Mouse (Mus musculus): ENCODE results near the gene Lrrc9. TPM values are rescaled to one million over a fixed set of nuclear protein-coding genes. Genes with fewer than 3 reads are reported as not detected.

Lrrc9 gene
- polyA plus RNA-seq, 1 experiment from 2014 or later: 0.22 TPM

DNA sequence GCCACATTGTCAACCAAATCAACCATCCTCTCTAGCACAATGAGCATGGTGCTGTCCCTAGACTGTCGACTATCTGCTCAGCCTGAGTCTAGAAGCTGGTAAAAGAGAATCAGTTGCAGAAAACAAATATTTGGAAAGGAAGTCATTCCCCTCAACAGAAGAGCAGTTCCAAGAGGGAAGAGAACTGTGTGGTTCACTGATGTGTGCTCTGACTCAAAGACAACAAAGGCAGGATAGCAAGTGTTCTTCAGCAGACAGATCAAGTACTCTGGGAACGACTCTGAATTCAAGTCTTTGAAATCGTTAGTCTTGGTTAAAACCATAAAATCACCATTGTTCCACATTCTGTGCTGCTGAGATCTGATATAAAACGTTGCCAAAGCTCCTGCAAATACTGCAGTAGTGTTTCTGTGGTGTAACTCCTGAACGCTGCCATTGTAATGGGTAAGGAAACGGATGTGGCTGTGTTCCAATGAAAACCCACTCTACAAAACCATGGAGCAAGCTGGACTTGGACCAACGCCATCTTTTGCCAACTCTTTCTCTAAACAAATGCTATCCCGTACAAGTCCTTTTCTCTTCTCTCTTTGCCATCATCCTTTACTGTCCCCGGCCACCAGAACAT lies 8.3 kb upstream of the Lrrc9 start:
- no peaks in the 10 kb centered on the region for H3K27me3 ChIP-seq (replicated peaks)
- ATAC-seq (ENCODE audit: insufficient read depth, low FRiP score, low read depth): no peak
- no peak overlapping the region for H3K4me2 ChIP-seq
- no peaks in the 10 kb centered on the region for H3K36me3 ChIP-seq
- WGBS: 69% methylated on average over 9 of the region's 9 CpGs
- no peaks in the 10 kb centered on the region for H3K9me3 ChIP-seq
- H3K9ac ChIP-seq: no peak overlapping the region
- H3K4me1 ChIP-seq: no peaks in the 10 kb centered on the region
- no peak overlapping the region for H3K27ac ChIP-seq
- no peak overlapping the region for H3K4me3 ChIP-seq (replicated peaks)

DNA sequence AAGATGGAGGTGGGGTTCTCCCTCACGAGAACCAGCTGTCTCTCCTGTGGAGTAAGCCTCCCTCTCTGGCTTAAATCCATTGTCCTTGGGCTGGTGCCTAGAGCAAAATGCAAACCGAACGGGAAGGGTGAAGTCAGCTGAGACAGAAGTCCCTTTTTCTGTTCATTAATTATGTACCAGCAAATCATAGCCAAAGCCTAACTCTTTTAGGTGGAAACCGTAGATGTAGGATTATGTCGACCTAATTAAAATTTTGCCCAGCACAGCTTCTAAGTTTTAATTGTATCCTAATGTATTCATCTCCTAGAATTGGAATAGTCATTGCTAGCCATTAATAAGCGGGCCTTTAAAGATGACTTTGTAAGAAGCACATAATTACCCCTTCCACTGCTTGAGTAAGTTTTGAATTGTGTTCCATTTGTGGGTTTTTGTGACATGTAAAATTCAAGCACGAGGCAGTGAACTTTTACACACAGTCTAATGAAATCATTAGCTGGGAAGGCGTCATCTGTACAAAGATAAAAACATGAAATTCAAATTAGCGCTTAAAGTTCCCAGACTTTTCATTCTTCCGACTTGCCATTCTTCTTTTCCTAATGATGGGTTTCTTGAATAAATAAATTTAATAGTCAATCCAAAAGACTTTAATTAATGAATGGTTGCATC lies 3.9 kb upstream of the Lrrc9 start:
- Histone ChIP-seq H3K4me2 (no peak overlapping the region), H3K27me3 (replicated peaks) (no peaks in the 10 kb centered on the region), H3K9ac (no peak overlapping the region), H3K36me3 (no peaks in the 10 kb centered on the region), H3K4me1 (0 out of 2 replicates have a peak, but pooled peaks cover 6% of the 10 kb centered on the region), H3K9me3 (no peaks in the 10 kb centered on the region), H3K27ac (no peak overlapping the region), H3K4me3 (replicated peaks) (no peak overlapping the region)
- no peak for ATAC-seq (ENCODE audit: insufficient read depth, low FRiP score, low read depth)
- WGBS: 75% methylated on average over 10 of the region's 10 CpGs

DNA sequence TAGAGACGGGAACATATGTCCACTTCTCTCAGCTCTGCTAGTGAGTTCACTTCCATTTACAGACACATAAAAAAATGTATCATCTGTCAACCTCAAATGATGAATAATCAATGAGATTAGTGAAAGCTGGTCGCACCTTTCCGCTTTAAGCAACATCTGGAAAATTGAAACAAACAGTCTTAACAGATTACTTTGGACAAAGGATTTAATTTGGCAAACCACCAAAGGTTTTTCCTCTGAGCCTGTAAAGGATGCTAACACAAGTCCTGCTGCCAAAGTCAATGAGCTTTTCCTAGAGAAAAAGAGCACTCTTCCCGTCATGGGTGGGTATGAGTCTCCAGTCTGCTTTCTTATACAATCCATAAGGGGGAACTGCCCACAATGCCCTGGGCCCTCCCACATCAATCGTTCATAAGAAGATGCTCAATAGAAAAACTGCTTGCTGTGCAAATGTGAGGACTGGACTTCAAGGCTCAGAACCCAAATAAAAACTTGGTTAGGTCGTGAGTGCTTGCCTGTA lies 2.6 kb upstream of the Lrrc9 start:
- Histone ChIP-seq H3K4me1 (0 out of 2 replicates have a peak, but pooled peaks cover 6% of the 10 kb centered on the region), H3K27me3 (replicated peaks) (no peaks in the 10 kb centered on the region), H3K4me2 (no peak overlapping the region), H3K9me3 (no peaks in the 10 kb centered on the region), H3K36me3 (no peaks in the 10 kb centered on the region), H3K27ac (no peak overlapping the region), H3K4me3 (replicated peaks) (no peak overlapping the region), H3K9ac (no peak overlapping the region)
- 55% methylated on average over 6 of the region's 6 CpGs for WGBS
- no peak for ATAC-seq (ENCODE audit: insufficient read depth, low FRiP score, low read depth)

DNA sequence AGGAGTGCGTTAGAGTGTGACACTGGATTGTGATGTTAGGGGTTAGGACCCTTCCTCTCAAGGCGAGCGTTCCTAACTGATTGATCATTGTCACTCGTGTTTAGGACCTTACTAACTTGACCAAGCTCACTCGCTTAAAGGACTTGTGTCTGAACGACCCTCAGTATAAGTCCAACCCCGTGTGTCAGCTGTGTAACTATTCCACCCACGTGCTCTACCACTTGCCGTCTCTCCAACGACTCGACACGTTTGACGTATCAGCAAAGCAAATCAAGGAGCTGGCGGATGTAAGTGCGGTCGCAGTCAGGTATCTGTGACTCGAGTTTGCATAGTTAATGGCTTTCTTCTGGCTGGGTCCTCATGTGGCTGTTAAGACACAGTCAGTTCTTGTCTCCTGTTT lies 12.3 kb downstream of the Lrrc9 start:
- 72% methylated on average over 17 of the region's 17 CpGs for WGBS
- Histone ChIP-seq H3K4me1 (no peaks in the 10 kb centered on the region), H3K27ac (no peak overlapping the region), H3K9me3 (no peaks in the 10 kb centered on the region), H3K4me3 (replicated peaks) (no peak overlapping the region), H3K9ac (no peak overlapping the region), H3K27me3 (replicated peaks) (no peaks in the 10 kb centered on the region), H3K4me2 (no peak overlapping the region), H3K36me3 (no peaks in the 10 kb centered on the region)
- ATAC-seq (ENCODE audit: insufficient read depth, low FRiP score, low read depth): no peak

DNA sequence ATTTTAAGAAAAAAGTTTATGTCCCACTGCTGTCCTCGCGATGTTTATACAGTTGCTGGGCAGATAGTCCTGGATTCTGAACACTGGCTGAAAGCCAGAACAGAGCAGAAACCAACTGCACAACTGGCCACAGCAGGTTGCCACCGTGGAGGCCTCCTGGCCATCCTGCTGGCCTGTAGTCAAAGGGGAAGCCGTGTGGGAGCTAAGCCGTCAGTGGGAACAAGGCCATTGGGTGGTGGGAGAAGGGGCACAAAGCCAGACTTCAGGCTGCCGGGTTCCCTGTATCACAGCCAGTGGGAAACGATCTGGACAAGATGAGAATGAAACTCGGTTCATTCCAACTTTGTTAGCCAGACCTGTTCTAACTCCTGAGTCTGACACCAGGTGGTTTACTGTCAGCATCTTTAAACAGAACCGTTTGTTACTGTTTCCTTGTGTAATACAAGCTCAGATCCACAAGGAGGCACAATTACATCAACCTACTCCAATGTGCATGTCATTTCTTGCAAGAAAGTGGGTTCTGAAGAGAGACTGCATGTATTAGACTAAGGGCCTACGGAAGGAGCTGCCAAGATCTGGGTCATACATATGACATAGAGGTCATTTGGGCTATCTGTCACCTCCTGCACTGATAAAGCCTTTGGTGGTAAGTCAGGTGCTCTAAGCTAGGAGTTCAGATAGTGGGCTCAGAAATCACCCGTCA lies 19.7 kb downstream of the Lrrc9 start:
- no peak overlapping the region for H3K9ac ChIP-seq
- H3K4me3 ChIP-seq (replicated peaks): no peak overlapping the region
- no peaks in the 10 kb centered on the region for H3K27me3 ChIP-seq (replicated peaks)
- 48% methylated on average over 11 of the region's 11 CpGs for WGBS
- H3K36me3 ChIP-seq: no peaks in the 10 kb centered on the region
- no peak for ATAC-seq (ENCODE audit: insufficient read depth, low FRiP score, low read depth)
- no peak overlapping the region for H3K4me2 ChIP-seq
- H3K4me1 ChIP-seq: no peaks in the 10 kb centered on the region
- H3K9me3 ChIP-seq: no peaks in the 10 kb centered on the region
- no peak overlapping the region for H3K27ac ChIP-seq

DNA sequence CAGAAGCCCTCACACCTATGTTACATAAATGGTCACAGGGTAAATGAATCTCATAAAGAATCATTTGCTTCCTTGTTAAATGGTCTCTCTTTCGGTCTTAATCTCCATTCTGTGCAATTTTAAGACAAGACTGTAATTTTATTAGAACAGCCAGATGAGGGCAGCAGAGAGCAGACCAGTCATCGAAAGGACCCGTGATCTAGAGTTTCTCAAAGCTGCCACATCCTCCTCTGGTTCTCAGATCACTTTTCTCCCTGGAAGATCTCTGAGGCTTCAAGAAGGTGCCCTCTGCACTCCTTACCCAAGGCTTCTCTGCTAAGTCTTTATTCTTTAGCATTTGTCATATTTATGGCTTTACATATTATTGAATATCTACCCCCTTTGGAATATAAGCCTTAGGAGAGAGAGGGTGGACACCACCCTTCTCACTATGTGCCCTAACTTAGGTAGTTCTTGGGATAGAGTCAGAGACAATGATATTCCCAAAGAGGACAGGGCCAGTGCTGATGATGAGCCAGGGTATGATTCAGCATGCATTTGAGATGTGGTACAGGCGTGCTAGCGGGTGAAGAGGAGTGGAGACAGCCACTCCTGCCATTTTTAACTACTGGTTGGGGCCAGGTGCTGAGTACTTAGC lies 20.3 kb downstream of the Lrrc9 start:
- H3K4me3 ChIP-seq (replicated peaks): no peak overlapping the region
- no peaks in the 10 kb centered on the region for H3K9me3 ChIP-seq
- 43% methylated on average over 5 of the region's 5 CpGs for WGBS
- no peak overlapping the region for H3K27ac ChIP-seq
- no peak overlapping the region for H3K9ac ChIP-seq
- H3K36me3 ChIP-seq: no peaks in the 10 kb centered on the region
- H3K4me2 ChIP-seq: no peak overlapping the region
- H3K4me1 ChIP-seq: no peaks in the 10 kb centered on the region
- no peak for ATAC-seq (ENCODE audit: insufficient read depth, low FRiP score, low read depth)
- H3K27me3 ChIP-seq (replicated peaks): no peaks in the 10 kb centered on the region

DNA sequence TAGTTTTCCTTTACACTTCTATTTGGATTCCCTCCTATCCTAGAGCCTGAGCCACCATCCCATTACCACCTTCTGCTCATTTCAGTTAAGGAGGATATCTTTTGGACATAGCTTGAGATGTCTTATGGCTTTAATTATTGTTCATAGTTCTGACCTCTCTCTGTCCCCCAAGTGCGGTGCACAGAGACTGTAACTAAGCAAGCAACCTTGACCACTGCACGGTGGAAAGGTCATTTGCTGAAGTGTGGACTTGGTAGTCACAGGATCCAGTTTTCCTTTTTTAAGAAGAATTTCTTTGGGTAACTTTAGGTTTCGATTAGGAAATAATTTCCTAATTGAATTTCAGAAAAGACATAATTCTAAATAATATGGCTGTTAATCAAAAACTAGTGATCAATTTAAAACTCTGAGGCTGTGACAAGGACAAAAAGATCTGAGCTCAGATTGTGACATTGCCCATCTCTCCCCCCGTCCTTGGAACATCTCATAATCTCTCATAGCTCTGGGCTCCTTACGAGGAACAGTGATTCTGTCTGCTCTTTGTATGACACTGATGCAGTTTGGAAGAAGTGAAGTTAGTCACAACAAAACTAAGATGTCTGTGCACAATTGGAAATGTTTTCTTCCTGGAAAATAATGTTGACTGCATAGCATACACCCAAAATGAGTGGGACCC lies 24.3 kb downstream of the Lrrc9 start:
- no peaks in the 10 kb centered on the region for H3K36me3 ChIP-seq
- H3K4me1 ChIP-seq: no peaks in the 10 kb centered on the region
- no peak overlapping the region for H3K4me2 ChIP-seq
- H3K9ac ChIP-seq: no peak overlapping the region
- ATAC-seq (ENCODE audit: insufficient read depth, low FRiP score, low read depth): no peak
- H3K27me3 ChIP-seq (replicated peaks): no peaks in the 10 kb centered on the region
- no peak overlapping the region for H3K4me3 ChIP-seq (replicated peaks)
- 86% methylated on average over 5 of the region's 5 CpGs for WGBS
- H3K27ac ChIP-seq: no peak overlapping the region
- no peaks in the 10 kb centered on the region for H3K9me3 ChIP-seq

DNA sequence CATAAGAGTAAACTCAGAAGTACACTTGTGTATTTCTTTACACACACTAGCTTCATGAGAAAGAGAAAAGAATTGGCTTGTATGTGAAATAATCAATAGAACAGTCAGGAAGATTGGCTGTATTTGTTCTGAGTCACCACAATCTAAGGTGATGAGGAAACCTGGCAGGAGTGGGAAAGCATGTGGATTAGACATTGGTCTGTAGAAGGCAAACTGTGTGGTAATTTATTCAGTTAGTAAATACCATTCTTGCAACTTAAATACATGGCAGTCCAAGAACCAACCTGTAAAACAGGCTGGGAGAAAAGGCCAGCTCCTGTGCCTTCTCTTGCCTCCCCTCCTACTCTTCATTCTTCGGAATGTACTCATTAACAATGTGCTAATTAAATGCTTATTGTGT lies 25.6 kb downstream of the Lrrc9 start:
- WGBS: 73% methylated on average over 1 of the region's 1 CpGs
- Histone ChIP-seq H3K9me3 (no peaks in the 10 kb centered on the region), H3K36me3 (no peaks in the 10 kb centered on the region), H3K9ac (no peak overlapping the region), H3K27me3 (replicated peaks) (no peaks in the 10 kb centered on the region), H3K4me1 (no peaks in the 10 kb centered on the region), H3K4me3 (replicated peaks) (no peak overlapping the region), H3K4me2 (no peak overlapping the region), H3K27ac (no peak overlapping the region)
- ATAC-seq (ENCODE audit: insufficient read depth, low FRiP score, low read depth): no peak

DNA sequence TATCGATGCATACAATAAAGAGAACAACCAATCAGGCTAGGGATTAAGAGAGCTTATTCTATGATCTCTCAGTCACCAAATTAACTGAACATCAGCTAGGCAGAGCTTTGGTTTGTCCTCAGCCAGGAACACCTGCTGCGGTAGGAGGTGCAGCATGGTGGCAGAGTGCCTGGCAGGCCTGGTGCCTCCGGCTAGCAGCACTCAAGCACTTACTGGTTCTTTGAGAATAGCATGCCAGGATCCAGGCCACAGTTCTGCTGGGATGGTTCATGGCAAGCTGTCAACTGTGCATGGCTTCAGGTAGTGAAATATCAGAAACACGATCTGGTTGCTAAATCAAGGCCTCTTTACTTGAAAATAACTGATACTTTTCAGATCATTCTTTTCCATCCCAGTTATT lies 26.1 kb downstream of the Lrrc9 start:
- H3K4me3 ChIP-seq (replicated peaks): no peak overlapping the region
- H3K4me2 ChIP-seq: no peak overlapping the region
- no peaks in the 10 kb centered on the region for H3K36me3 ChIP-seq
- no peak overlapping the region for H3K27ac ChIP-seq
- H3K9me3 ChIP-seq: no peaks in the 10 kb centered on the region
- ATAC-seq (ENCODE audit: insufficient read depth, low FRiP score, low read depth): no peak
- WGBS: 92% methylated on average over 4 of the region's 4 CpGs
- H3K9ac ChIP-seq: no peak overlapping the region
- no peaks in the 10 kb centered on the region for H3K4me1 ChIP-seq
- no peaks in the 10 kb centered on the region for H3K27me3 ChIP-seq (replicated peaks)

DNA sequence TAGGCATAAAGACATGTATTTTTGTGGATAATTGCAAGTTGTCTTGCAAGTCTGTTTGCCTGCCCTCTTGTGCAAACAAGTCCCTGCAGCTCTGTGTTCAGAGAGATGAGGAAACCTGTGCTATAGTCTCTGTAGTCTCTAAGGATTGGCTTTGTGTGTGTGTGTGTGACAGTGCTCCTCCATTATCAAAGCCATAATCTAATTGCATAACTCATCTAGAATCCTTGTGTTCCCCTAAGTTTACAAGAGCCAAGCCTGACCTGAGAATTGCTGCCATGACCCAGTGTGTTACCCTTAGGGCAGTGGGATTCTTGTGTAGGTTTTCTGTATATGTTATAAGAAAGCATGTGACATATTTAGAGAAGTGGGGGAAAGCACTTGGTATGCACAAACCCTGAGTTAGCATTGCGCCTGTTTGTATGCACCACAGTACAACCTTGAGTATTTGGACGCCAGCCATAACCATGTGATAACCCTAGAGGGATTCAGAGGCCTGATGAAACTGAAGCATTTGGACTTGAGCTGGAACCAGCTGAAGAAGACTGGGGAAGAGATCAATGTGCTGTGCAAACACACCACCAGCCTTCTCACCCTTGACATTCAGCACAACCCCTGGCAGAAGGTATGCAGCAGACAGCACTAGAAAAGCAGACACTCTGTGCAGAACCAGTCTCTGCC lies 35.2 kb downstream of the Lrrc9 start:
- no peaks in the 10 kb centered on the region for H3K4me1 ChIP-seq
- H3K27ac ChIP-seq: no peak overlapping the region

DNA sequence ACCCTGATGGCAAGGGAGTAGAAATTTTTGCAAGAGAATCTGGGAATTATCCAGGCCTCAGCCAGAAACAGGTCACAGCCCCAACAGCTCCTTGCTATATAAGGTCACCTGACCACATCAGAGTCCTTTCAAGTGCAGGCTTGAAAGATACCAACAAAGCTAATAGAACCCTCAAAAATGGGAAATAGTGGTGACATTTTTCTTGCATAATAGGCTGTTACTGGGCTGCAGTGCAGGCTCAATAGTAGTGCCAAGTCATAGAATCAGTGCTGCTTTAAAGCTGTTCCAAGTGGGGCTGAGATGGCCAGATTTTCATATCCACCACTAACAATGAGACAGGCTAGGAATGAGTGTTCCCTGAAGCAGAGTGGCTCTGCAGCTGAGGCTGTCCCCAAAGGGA lies 40.6 kb downstream of the Lrrc9 start:
- no peak overlapping the region for H3K4me2 ChIP-seq
- no peaks in the 10 kb centered on the region for H3K27me3 ChIP-seq (replicated peaks)
- no peaks in the 10 kb centered on the region for H3K9me3 ChIP-seq
- H3K9ac ChIP-seq: no peak overlapping the region
- no peaks in the 10 kb centered on the region for H3K4me1 ChIP-seq
- H3K27ac ChIP-seq: no peak overlapping the region
- no peak for ATAC-seq (ENCODE audit: insufficient read depth, low FRiP score, low read depth)
- H3K36me3 ChIP-seq: no peaks in the 10 kb centered on the region
- H3K4me3 ChIP-seq (replicated peaks): no peak overlapping the region

More for the DNA sequence above, 35.2 kb downstream of the Lrrc9 start:
- no peak for ATAC-seq (ENCODE audit: insufficient read depth, low FRiP score, low read depth)
- no peak overlapping the region for H3K4me2 ChIP-seq
- H3K9ac ChIP-seq: no peak overlapping the region
- H3K9me3 ChIP-seq: no peaks in the 10 kb centered on the region
- no peaks in the 10 kb centered on the region for H3K36me3 ChIP-seq
- no peak overlapping the region for H3K4me3 ChIP-seq (replicated peaks)
- no peaks in the 10 kb centered on the region for H3K27me3 ChIP-seq (replicated peaks)
- 72% methylated on average over 2 of the region's 2 CpGs for WGBS

Measured in stomach, embryonic 15.5 days (tissue).